Mouse (Mus musculus) intestine, embryonic 15.5 days (tissue): ENCODE data around the gene Ccr8. TPM values are rescaled to one million over a fixed set of nuclear protein-coding genes. Genes with fewer than 3 reads are reported as not detected.
A peak's percentile ranks its signal among the peaks of the same experiment; 100 is the strongest.

Experiments
- ATAC-seq: fragments of 200-750 bp; cut with Nextera tagmentation; 2 replicates; pipeline ENCODE4 v1.8.0; 2017; ENCODE audit warnings: moderate TSS enrichment, moderate library complexity
- H3K27ac ChIP-seq: fragments of 300-500 bp; sonication (generic); 2 replicates; pipeline ENCODE4 v1.5.1; 2015; ENCODE audit warnings: mild to moderate bottlenecking, inconsistent platforms
- H3K27me3 ChIP-seq: fragments of 300-500 bp; sonication (generic); replicated peaks from 2 replicates; pipeline ENCODE4 v1.6.1; 2015; ENCODE audit warnings: inconsistent platforms
- H3K36me3 ChIP-seq: fragments of 300-500 bp; sonication (generic); 2 replicates; pipeline ENCODE4 v1.6.1; 2015; ENCODE audit warnings: inconsistent platforms
- H3K4me1 ChIP-seq: fragments of 300-500 bp; sonication (generic); replicated peaks from 2 replicates; pipeline ENCODE4 v1.6.1; 2015; ENCODE audit warnings: inconsistent platforms
- H3K4me2 ChIP-seq: fragments of 300-500 bp; sonication (generic); replicated peaks from 2 replicates; pipeline ENCODE4 v1.6.1; 2015; ENCODE audit warnings: mild to moderate bottlenecking, inconsistent platforms
- H3K4me3 ChIP-seq: fragments of 300-500 bp; sonication (generic); replicated peaks from 2 replicates; pipeline ENCODE4 v1.5.1; 2015; ENCODE audit warnings: inconsistent platforms
- H3K9ac ChIP-seq: fragments of 300-500 bp; sonication (generic); 2 replicates; pipeline ENCODE4 v1.6.1; 2015; ENCODE audit warnings: inconsistent platforms
- H3K9me3 ChIP-seq: fragments of 300-500 bp; sonication (generic); 2 replicates; pipeline ENCODE4 v1.6.1; 2016; ENCODE audit warnings: inconsistent platforms
- WGBS: fragments of 180-500 bp; shearing (Covaris S2); methylation state at CpG from one replicate; pipeline ENCODE4 v1.1.7; 2015; 5-methylcytosine and 5-hydroxymethylcytosine counted together
- polyA plus RNA-seq: library from polyadenylated mRNA; unstranded; fragments of >200 nt; fragmentation: Nextera tagmentation; extraction: Ambion mirVana; gene quantifications from 2 replicates; pipeline ENCODE4 v1.2.1, GENCODE M21; 2015

The Ccr8 gene
- polyA plus RNA-seq, 1 experiment from 2014 or later: 0.40 TPM

DNA sequence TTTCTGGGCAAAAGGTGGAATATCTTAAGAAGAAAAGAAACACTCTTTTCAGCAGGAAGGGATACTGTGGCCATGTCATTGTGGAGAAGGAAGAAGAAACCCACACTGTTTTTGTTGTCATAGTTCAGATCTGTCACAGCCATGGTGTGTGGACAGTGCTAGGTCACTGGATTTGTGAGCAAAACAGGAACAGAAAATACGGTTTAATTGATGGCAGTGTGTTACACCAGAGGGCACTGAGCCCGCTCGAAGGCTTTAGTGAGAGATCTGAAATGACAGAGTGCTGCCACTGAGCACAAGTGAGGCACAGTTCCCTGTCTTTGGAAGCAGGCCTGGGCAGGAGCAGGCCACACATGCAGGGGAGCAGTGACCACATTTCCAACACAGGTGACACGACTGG is 26.3 kb downstream of the Ccr8 start:
- H3K4me3 ChIP-seq: no peak overlapping the region
- no peaks in the 10 kb centered on the region for H3K27me3 ChIP-seq
- ATAC-seq: no peak
- no peak overlapping the region for H3K9ac ChIP-seq
- H3K27ac ChIP-seq: no peak overlapping the region
- 0 out of 2 replicates have a peak, but pooled peaks cover 3% of the 10 kb centered on the region for H3K4me1 ChIP-seq
- 82% methylated on average over 4 of the region's 4 CpGs for WGBS
- no peaks in the 10 kb centered on the region for H3K9me3 ChIP-seq
- H3K4me2 ChIP-seq: no peak overlapping the region
- H3K36me3 ChIP-seq: peaks cover 14% of the 10 kb centered on the region; the same call in 1 of the 2 replicates

GRCm38 (mm10) chr9:120120503-120120902 is 28.6 kb downstream of the Ccr8 start:
- peaks cover 25% of the 10 kb centered on the region for H3K36me3 ChIP-seq
- no peak overlapping the region for H3K27ac ChIP-seq
- 0 out of 2 replicates have a peak, but pooled peaks cover 1% of the 10 kb centered on the region for H3K4me1 ChIP-seq
- H3K4me3 ChIP-seq: no peak overlapping the region
- no peak overlapping the region for H3K4me2 ChIP-seq
- H3K27me3 ChIP-seq: no peaks in the 10 kb centered on the region
- ATAC-seq: no peak
- WGBS: 93% methylated on average over 7 of the region's 7 CpGs
- H3K9ac ChIP-seq: no peak overlapping the region
- H3K9me3 ChIP-seq: no peaks in the 10 kb centered on the region

GRCm38 (mm10) chr9:120126868-120127267 is 35.0 kb downstream of the Ccr8 start:
- peaks cover 28% of the 10 kb centered on the region for H3K36me3 ChIP-seq
- peaks cover 9% of the 10 kb centered on the region for H3K4me1 ChIP-seq
- WGBS: 55% methylated on average over 11 of the region's 11 CpGs
- peak overlapping the region; percentile 72 for H3K4me2 ChIP-seq
- H3K27ac ChIP-seq: peak overlapping the region; percentile 60; the same call in 1 of the 2 replicates
- H3K9ac ChIP-seq: peak overlapping the region; percentile 45; the same call in 1 of the 2 replicates
- H3K4me3 ChIP-seq: peak overlapping the region; percentile 35
- ATAC-seq: no peak; the same call in 1 of the 2 replicates
- H3K9me3 ChIP-seq: no peaks in the 10 kb centered on the region
- H3K27me3 ChIP-seq: no peaks in the 10 kb centered on the region

DNA sequence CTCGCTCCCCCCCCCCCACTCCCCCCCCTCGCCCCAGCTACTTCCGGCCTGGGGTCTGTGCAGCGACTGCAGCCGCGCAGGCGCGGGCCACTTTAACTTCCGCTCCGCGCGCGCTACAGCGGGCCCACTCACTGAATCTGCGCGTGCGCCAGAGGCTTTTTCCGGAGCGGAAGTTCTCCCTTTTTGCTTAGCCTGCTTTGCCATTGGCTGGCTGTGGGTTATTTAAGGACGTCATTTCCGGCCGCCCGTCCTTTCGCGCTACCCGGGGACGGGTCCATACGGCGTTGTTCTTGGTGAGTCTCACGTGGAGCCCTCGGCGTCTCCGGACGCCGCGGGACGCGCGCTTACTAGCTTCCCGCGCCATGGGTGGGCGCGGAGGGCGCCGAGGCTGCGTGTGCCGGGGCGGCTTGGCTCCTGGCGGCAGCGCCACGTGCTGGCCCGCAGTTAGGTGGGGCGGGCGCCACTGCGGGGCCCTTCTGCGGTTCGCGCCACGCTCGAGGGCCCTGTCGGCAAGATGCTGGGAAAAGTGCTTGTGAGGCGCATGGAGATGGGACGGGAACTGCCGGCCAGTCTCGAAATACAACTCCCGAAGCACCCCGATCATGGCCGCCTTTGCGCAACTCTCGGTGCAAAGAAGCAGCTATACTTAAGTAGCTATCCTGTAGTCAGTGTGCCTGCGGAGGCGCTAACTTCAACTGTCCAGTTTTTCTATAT is 35.8 kb downstream of the Ccr8 start, which contains the start of gene Rpsa:
TSS of gene Rpsa (plus strand) at position 152 of the 714 bp plus-strand sequence.
- Histone ChIP-seq H3K9ac (peak within 1 kb of the TSS; percentile 100), H3K36me3 (peaks cover 32% of the 10 kb centered on the region), H3K4me2 (peak within 1 kb of the TSS; percentile 72), H3K27ac (peak within 1 kb of the TSS; percentile 94), H3K27me3 (no peaks in the 10 kb centered on the region), H3K4me3 (peak within 1 kb of the TSS; percentile 98), H3K4me1 (peaks cover 9% of the 10 kb centered on the region), H3K9me3 (no peaks in the 10 kb centered on the region)
- under 1% methylated on average over 67 of the region's 72 CpGs for WGBS
- peak; percentile 97 for ATAC-seq

GRCm38 (mm10) chr9:120129276-120129675 is 37.4 kb downstream of the Ccr8 start:
- H3K27ac ChIP-seq: peak overlapping the region; percentile 49
- H3K9ac ChIP-seq: peak overlapping the region; percentile 100
- H3K4me2 ChIP-seq: peak overlapping the region; percentile 72
- 61% methylated on average over 10 of the region's 10 CpGs for WGBS
- peak overlapping the region; percentile 98 for H3K4me3 ChIP-seq
- H3K36me3 ChIP-seq: peaks cover 26% of the 10 kb centered on the region
- H3K9me3 ChIP-seq: no peaks in the 10 kb centered on the region
- no peak for ATAC-seq
- H3K4me1 ChIP-seq: peaks cover 9% of the 10 kb centered on the region
- H3K27me3 ChIP-seq: no peaks in the 10 kb centered on the region

DNA sequence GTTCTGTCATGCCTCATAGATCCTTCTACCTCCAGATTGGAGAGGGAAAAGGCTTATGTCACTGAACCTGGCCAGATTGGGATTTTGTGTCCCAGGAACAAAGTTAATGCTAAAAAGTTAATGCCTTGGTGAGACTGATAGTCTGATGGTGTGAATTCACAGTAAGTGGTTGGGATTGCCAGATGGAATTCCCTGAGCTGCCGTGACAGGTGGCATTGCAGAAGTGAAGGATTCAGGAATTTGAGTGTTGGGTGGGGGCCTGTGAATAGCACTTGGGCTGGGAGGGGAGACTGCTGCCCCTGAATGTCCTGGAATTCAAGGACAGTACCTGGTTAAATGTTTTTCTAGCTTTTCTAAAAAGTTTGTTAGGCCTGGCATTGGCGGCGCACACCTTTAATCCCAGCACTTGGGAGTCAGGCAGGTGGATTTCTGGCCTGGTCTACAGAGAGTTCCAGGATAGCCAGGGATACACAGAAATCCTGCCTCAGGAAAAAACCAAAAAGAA is 39.9 kb downstream of the Ccr8 start:
- Histone ChIP-seq H3K4me1 (peaks cover 9% of the 10 kb centered on the region), H3K27ac (no peak overlapping the region), H3K36me3 (peaks cover 25% of the 10 kb centered on the region), H3K9me3 (no peaks in the 10 kb centered on the region), H3K27me3 (no peaks in the 10 kb centered on the region), H3K4me2 (no peak overlapping the region), H3K9ac (no peak overlapping the region), H3K4me3 (no peak overlapping the region)
- WGBS: 84% methylated on average over 3 of the region's 3 CpGs
- no peak for ATAC-seq

DNA sequence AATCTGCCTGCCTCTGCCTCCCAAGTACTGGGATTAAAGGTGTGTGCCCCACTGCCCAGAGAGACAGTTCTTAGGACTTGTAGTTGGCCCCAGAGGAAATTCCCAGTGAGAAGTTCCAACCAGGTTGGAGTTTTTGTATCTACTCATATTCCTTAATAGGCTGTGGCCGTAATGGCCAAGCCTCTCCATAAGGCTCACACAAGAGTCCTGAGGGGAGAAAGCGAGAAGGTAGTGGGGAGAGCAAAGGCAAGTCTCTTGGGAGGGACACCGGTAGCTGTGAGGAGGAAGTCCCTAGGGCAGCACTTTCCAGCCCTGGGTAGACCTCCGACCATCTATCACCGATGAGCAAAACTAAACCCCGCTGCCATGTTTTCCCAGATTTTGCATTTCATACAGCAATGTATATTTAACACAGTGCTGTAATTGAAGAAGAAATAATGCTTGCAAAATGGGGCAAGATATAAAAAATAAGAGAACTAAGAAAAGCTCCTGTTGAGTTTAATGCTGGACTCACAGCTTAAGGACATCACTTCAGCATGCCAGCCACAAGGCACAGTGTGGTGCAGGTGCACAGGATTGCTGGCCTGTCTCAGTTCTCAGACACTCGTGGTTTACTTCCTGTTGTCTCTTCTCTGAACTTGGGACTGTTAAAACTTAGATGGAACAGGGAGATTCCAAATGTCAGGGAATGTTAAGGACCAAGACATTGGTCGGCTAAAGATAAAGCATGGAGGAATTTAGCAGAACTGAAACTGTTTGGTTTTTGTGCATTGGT is 41.3 kb downstream of the Ccr8 start:
- Histone ChIP-seq H3K4me1 (peaks cover 9% of the 10 kb centered on the region), H3K36me3 (peaks cover 25% of the 10 kb centered on the region), H3K4me3 (no peak overlapping the region), H3K9ac (no peak overlapping the region), H3K4me2 (no peak overlapping the region), H3K27ac (peak overlapping the region; percentile 36), H3K9me3 (no peaks in the 10 kb centered on the region), H3K27me3 (no peaks in the 10 kb centered on the region)
- 32% methylated on average over 8 of the region's 8 CpGs for WGBS
- peak; percentile 33; the same call in 1 of the 2 replicates for ATAC-seq

DNA sequence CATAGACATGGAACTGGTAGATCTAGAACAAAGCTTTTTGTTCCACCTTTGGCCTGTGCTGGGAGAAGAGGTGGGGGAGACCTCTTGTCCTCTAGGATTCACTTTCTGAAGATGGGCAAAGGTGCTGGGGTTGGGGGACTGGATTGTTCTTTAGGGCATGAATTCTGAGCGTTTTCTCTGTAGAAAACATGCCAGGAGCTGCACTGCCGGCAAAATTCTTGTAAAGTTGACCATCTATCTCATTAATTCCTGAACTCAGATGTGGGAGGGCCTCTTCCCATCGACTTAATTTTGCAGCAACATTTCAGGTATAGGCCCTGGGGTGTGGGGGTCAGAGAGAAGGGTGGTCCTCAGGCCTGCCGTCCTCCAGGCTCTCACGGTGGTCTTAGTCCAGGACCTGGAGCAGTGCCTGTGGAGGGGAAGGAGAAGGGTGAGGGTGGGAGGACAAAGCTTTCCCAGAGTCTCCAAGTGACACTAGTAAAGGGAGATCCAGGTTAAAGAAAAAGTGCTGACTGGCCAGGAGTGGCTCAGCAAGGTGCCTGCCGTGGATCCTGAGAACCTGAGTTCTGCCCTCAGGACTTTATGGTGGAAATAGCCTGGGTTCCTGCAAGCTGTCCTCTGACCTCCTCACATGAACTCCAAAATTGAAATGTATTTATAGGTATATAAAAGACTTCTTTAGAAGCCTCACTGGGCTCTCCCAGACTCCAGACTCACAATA is 42.0 kb downstream of the Ccr8 start:
- 44% methylated on average over 6 of the region's 6 CpGs for WGBS
- no peak for ATAC-seq
- no peaks in the 10 kb centered on the region for H3K9me3 ChIP-seq
- no peaks in the 10 kb centered on the region for H3K27me3 ChIP-seq
- H3K4me1 ChIP-seq: peaks cover 4% of the 10 kb centered on the region
- H3K27ac ChIP-seq: no peak overlapping the region
- H3K36me3 ChIP-seq: peaks cover 25% of the 10 kb centered on the region
- no peak overlapping the region for H3K9ac ChIP-seq
- H3K4me2 ChIP-seq: no peak overlapping the region
- no peak overlapping the region for H3K4me3 ChIP-seq

- H3K9ac ChIP-seq: no peak overlapping the region
- no peak overlapping the region for H3K4me3 ChIP-seq
- 72% methylated on average over 13 of the region's 13 CpGs for WGBS
- no peak for ATAC-seq
- no peaks in the 10 kb centered on the region for H3K27me3 ChIP-seq
- no peaks in the 10 kb centered on the region for H3K9me3 ChIP-seq
- H3K4me2 ChIP-seq: no peak overlapping the region
- peaks cover 20% of the 10 kb centered on the region for H3K36me3 ChIP-seq
- H3K4me1 ChIP-seq: no peaks in the 10 kb centered on the region
- H3K27ac ChIP-seq: no peak overlapping the region
Measured at GRCm38 (mm10) chr9:120134529-120135160, 42.7 kb downstream of the Ccr8 start.

DNA sequence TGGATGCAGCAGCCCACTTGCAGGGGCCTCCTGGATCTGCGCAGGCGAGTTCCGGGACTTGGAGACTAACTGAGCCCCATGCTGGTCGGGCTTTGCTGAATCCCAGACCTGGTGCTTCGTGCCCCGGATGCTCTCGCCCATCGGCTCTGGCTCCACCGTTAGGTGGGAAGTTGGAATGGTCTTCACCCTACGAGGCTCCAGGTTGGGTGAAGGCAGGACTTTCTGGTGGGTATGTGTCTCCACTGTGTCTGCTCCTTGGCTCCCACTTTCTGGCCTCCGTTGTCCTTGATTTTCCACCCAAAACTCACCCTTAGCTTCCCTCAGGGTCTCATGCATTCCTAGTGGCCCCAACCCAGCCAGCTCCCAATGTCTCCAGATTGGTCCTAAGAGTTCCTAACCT is 43.5 kb downstream of the Ccr8 start:
- WGBS: 86% methylated on average over 11 of the region's 11 CpGs

DNA sequence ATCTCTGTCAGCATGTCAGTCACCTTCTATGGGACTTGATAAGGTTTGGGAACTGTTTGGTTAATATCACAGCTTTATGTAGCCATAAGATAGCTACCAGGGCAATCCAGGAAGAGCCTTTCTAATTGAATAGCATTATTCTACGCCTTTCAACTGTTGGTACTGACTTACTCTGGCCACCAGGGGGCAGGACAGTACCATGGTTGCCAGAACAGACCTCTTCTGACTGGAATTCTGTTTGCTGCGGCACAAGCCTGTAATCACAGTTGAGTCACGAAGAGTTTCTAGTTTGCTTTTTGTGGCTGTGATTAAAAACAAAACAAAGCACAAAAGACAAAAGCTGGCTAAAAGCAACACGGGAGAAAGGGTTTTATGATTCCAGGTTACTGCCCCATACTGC is 48.7 kb downstream of the Ccr8 start:
- no peak overlapping the region for H3K4me3 ChIP-seq
- H3K9me3 ChIP-seq: no peaks in the 10 kb centered on the region
- H3K4me1 ChIP-seq: no peaks in the 10 kb centered on the region
- ATAC-seq: peak; percentile 81
- no peak overlapping the region for H3K4me2 ChIP-seq
- H3K27ac ChIP-seq: no peak overlapping the region
- no peak overlapping the region for H3K9ac ChIP-seq
- H3K27me3 ChIP-seq: no peaks in the 10 kb centered on the region
- no peaks in the 10 kb centered on the region for H3K36me3 ChIP-seq
- WGBS: 10% methylated on average over 4 of the region's 4 CpGs

More for the DNA sequence above, 43.5 kb downstream of the Ccr8 start:
- H3K4me3 ChIP-seq: no peak overlapping the region
- no peak overlapping the region for H3K27ac ChIP-seq
- H3K4me1 ChIP-seq: no peaks in the 10 kb centered on the region
- no peak for ATAC-seq
- H3K9ac ChIP-seq: no peak overlapping the region
- H3K9me3 ChIP-seq: no peaks in the 10 kb centered on the region
- no peaks in the 10 kb centered on the region for H3K27me3 ChIP-seq
- no peak overlapping the region for H3K4me2 ChIP-seq
- peaks cover 14% of the 10 kb centered on the region for H3K36me3 ChIP-seq
